In the genomic region with DNA sequence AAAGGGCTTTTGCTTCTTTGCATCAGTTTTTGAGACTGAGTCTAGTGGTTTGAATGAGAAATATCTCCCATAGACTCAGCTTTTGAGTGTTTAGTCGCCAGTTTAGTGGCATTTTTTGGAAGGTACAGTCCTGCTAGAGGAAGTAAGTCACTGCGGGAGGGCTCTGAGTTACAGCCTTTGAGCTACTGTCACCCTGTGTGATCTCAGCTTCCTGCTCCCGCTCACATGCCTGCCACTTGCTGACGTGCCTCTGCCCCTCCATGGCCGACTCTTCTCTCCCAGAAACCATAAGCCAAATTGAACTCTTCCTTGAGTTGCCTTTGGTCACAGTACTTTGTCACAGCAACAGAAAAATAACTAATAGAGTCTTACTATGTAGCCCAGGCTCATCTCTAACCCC, we compare ENCODE assay signal across 29 mouse cellular contexts. TPM values are rescaled to one million over a fixed set of nuclear protein-coding genes. Genes with fewer than 3 reads are reported as not detected.
DNase-seq lines count a peak whose midpoint lies in the region; TF ChIP-seq lines count a peak whose summit lies in the region.
"Had no signal": no experiment of that assay in that cellular context is flagged by ENCODE, and none has a peak within 500 bp of the region (broad histone marks: within the 10 kb centered on the region; RNA-seq: fewer than 3 reads in every experiment).

No protein-coding gene starts in this region.

- H3K36me3 ChIP-seq in thymus, adult 2 months (ENCODE audit: control insufficient read depth, insufficient read depth, low read length) = no peaks in the 10 kb centered on the region
- H3K36me3 ChIP-seq: G1E; heart, embryonic 13.5 days; limb, embryonic 13.5 days; midbrain, embryonic 12.5 days had no signal

- H3K27me3 ChIP-seq in thymus, adult 2 months (ENCODE audit: control insufficient read depth, insufficient read depth, low read length) = no peaks in the 10 kb centered on the region
- H3K27me3 ChIP-seq: CH12.LX; forebrain, embryonic 13.5 days; heart, embryonic 13.5 days; hindbrain, embryonic 13.5 days; limb, embryonic 13.5 days; midbrain, embryonic 12.5 days had no signal

- DNase-seq in thymus, adult 2 months = peak; percentile 23
- DNase-seq in thymus, adult 18-20 months = no peak
- peak; percentile 8 for DNase-seq in induced T-regulatory cell, adult 2 months (ENCODE audit: low read depth)
- peak; percentile 41 for DNase-seq in thymus, postnatal 0 days (ENCODE audit: low spot score)
- no peak for DNase-seq in frontal cortex, postnatal 36 days (ENCODE audit: low spot score in 2 of 2)
- DNase-seq in retina, embryonic 14.5 days (ENCODE audit: low spot score) = no peak
- DNase-seq in cerebellum, adult 8-10 months = no peak
- DNase-seq: adrenal gland, adult 8-10 months; B cell, adult 2 months; cerebellum, adult 2 months; cerebellum, postnatal 36 days; heart, adult 2 months; heart, postnatal 14 days; kidney, adult 8-10 months; kidney, postnatal 10 days; layer of hippocampus, postnatal 36 days; lung, embryonic 14.5 days; lung, postnatal 4 days; right cerebral cortex, postnatal 25 days; spleen, adult 18-20 months had no signal

- H3K4me1 ChIP-seq in thymus, adult 2 months (replicated peaks; ENCODE audit: control insufficient read depth, insufficient read depth, low read length) = peaks cover 4% of the 10 kb centered on the region; the same call in 1 of the 2 replicates
- H3K4me1 ChIP-seq: forebrain, embryonic 13.5 days; hindbrain, embryonic 13.5 days; limb, embryonic 13.5 days; midbrain, embryonic 12.5 days had no signal

- no peak for TF ChIP-seq POLR2A in thymus, adult 2 months (IDR thresholded peaks at IDR 0.05; ENCODE audit: control insufficient read depth, extremely low read depth, insufficient read depth, low read length, poor library complexity)

- WGBS in thymus, adult 2 months = 14% methylated on average over 5 of the region's 5 CpGs

- no peak overlapping the region for H3K4me3 ChIP-seq in thymus, adult 2 months (ENCODE audit: control insufficient read depth, insufficient read depth, low read length)
- H3K4me3 ChIP-seq: forebrain, embryonic 13.5 days; heart, adult 2 months; heart, embryonic 13.5 days; hindbrain, embryonic 13.5 days; layer of hippocampus, adult 2 months; limb, embryonic 13.5 days; midbrain, embryonic 12.5 days had no signal

- no peak for TF ChIP-seq CTCF in thymus, adult 2 months (IDR thresholded peaks at IDR 0.05; ENCODE audit: borderline replicate concordance, control insufficient read depth, extremely low read depth, insufficient read depth, low read length, poor library complexity)

- no peak overlapping the region for H3K27ac ChIP-seq in thymus, adult 2 months (ENCODE audit: control insufficient read depth, insufficient read depth, low read length)
- H3K27ac ChIP-seq: forebrain, embryonic 13.5 days; heart, adult 2 months; heart, embryonic 13.5 days; hindbrain, embryonic 13.5 days; layer of hippocampus, adult 2 months; limb, embryonic 13.5 days; liver, embryonic 14.5 days; midbrain, embryonic 12.5 days had no signal

RNA-seq across cellular contexts. Expression of gene Gsdme, which starts 40.7 kb away (rescaled TPM):
- polyA plus RNA-seq in thymus, adult 2 months (2012; rRNA removed) = 0.59 and 0.89 TPM in 2 replicates
- 19.1 and 23.8 TPM in 2 replicates for polyA plus RNA-seq in thymus, postnatal 0 days (2015; fragmentation: Nextera tagmentation; extraction: Ambion mirVana)

Comparison
In these comparisons a context has a peak if more than half of its experiments do, and no peak if none do; other contexts are left out.
1. DNase-seq: peak in thymus, adult 2 months (single experiment), induced T-regulatory cell, adult 2 months (single experiment) and thymus, postnatal 0 days (single experiment); none in thymus, adult 18-20 months (0 of 2), frontal cortex, postnatal 36 days (0 of 2), retina, embryonic 14.5 days (single experiment) and cerebellum, adult 8-10 months (single experiment).
2. RNA of gene Gsdme, which starts 40.7 kb away (polyA plus RNA-seq): 19.1 to 23.8 TPM in thymus, postnatal 0 days; 0.59 to 0.89 TPM in thymus, adult 2 months; every median in the first group is over 10 times any median in the second.